Mouse (Mus musculus): ENCODE results near the gene Ndufb8. TPM values are rescaled to one million over a fixed set of nuclear protein-coding genes. Genes with fewer than 3 reads are reported as not detected.

Ndufb8 gene
- total and polyA plus RNA-seq, 3 experiments, result 592 to 1,203 (median 725) TPM

- DNase-seq (ENCODE audit: low read depth, low spot score), result no peak
- no peak within 1 kb of the TSS for H3K4me3 ChIP-seq (ENCODE audit: control insufficient read depth in 1 of 2, insufficient read depth in 1 of 2, low read depth in 2 of 2, low read length in 2 of 2)
- no peak within 1 kb of the TSS for H3K27ac ChIP-seq (ENCODE audit: control insufficient read depth, low read depth, low read length)
Observed at GRCm38 (mm10) chr19:44545321-44546041, 9.8 kb downstream of the Ndufb8 start, which contains the start of gene Sec31b. Gene Sec31b, minus strand, starts transcription at chr19:44545864.

GRCm38 (mm10) chr19:44544775-44545174 lies 10.5 kb downstream of the Ndufb8 start:
- H3K4me3 ChIP-seq (ENCODE audit: control insufficient read depth in 1 of 2, insufficient read depth in 1 of 2, low read depth in 2 of 2, low read length in 2 of 2), result no peak overlapping the region
- peak; percentile 85 for DNase-seq (ENCODE audit: low read depth, low spot score)
- H3K79me2 ChIP-seq (ENCODE audit: control insufficient read depth, insufficient read depth, low read length, poor library complexity), result no peaks in the 10 kb centered on the region
- H3K27ac ChIP-seq (ENCODE audit: control insufficient read depth, low read depth, low read length), result no peak overlapping the region
- H3K9ac ChIP-seq (ENCODE audit: control insufficient read depth, low read depth, low read length, poor library complexity, severe bottlenecking), result no peak overlapping the region
- no peaks in the 10 kb centered on the region for H3K9me3 ChIP-seq (replicated peaks; ENCODE audit: insufficient read depth, low read length)
- no peaks in the 10 kb centered on the region for H3K27me3 ChIP-seq (ENCODE audit: control insufficient read depth in 1 of 2, insufficient read depth in 2 of 2, low read length in 2 of 2)
- peaks cover 0 to 1% of the 10 kb centered on the region in 2 experiments; a peak in 2 of 4 replicates for H3K36me3 ChIP-seq (ENCODE audit: control insufficient read depth in 1 of 2, insufficient read depth in 2 of 2, low read length in 2 of 2)
- peak; percentile 60 to 90 (median 86) for TF ChIP-seq CTCF (IDR thresholded peaks at IDR 0.05 in 2 of 3, conservative IDR thresholded peaks at IDR 0.05 in 1 of 3; ENCODE audit: control insufficient read depth in 1 of 3, insufficient read depth in 1 of 3, low read depth in 2 of 3, low read length in 3 of 3, poor library complexity in 1 of 3, severe bottlenecking in 1 of 3)
- peak; percentile 64 for TF ChIP-seq RAD21 (IDR thresholded peaks at IDR 0.05; ENCODE audit: low read depth, low read length)
- peak; percentile 28; the same call in 1 of the 2 replicates for TF ChIP-seq ZC3H11A (IDR thresholded peaks at IDR 0.05; ENCODE audit: low read depth, low read length)
- TF ChIP-seq GATA1 (IDR thresholded peaks at IDR 0.05; ENCODE audit: low read depth, low read length), result peak; percentile 61; the same call in 1 of the 2 replicates
- no peak for TF ChIP-seq TAL1 (IDR thresholded peaks at IDR 0.05; ENCODE audit: low read length)
- peak; percentile 80 for TF ChIP-seq SMC3 (IDR thresholded peaks at IDR 0.05; ENCODE audit: low read depth, low read length)
- peak; percentile 80 for TF ChIP-seq ZNF384 (IDR thresholded peaks at IDR 0.05; ENCODE audit: low read depth, low read length)
- no peak for TF ChIP-seq POLR2AphosphoS2 (IDR thresholded peaks at IDR 0.05; ENCODE audit: low read length)
- H3K4me1 ChIP-seq (ENCODE audit: control insufficient read depth in 1 of 2, insufficient read depth in 2 of 2, low read length in 2 of 2), result no peaks in the 10 kb centered on the region

More at GRCm38 (mm10) chr19:44545321-44546041, 9.8 kb downstream of the Ndufb8 start, which contains the start of gene Sec31b:
- TF ChIP-seq MAZ (IDR thresholded peaks at IDR 0.05; ENCODE audit: low read depth, low read length) (no peak), MAX (IDR thresholded peaks at IDR 0.05; ENCODE audit: low read length) (no peak), RAD21 (IDR thresholded peaks at IDR 0.05; ENCODE audit: low read depth, low read length) (no peak), MYC (IDR thresholded peaks at IDR 0.05; ENCODE audit: low read depth, low read length) (no peak), TAL1 (IDR thresholded peaks at IDR 0.05; ENCODE audit: low read length) (no peak), TBP (IDR thresholded peaks at IDR 0.05; ENCODE audit: low read depth, low read length) (no peak), POLR2A (IDR thresholded peaks at IDR 0.05; ENCODE audit: control insufficient read depth in 1 of 2, insufficient read depth in 1 of 2, low read depth in 1 of 2, low read length in 2 of 2, poor library complexity in 1 of 2) (no peak), ZC3H11A (IDR thresholded peaks at IDR 0.05; ENCODE audit: low read depth, low read length) (no peak), BHLHE40 (IDR thresholded peaks at IDR 0.05; ENCODE audit: borderline replicate concordance, low read depth, low read length) (no peak), SMC3 (IDR thresholded peaks at IDR 0.05; ENCODE audit: low read depth, low read length) (no peak), JUND (IDR thresholded peaks at IDR 0.05; ENCODE audit: low read depth, low read length) (no peak), POLR2AphosphoS5 (IDR thresholded peaks at IDR 0.05; ENCODE audit: borderline replicate concordance, low read depth, low read length) (no peak), POLR2AphosphoS2 (IDR thresholded peaks at IDR 0.05; ENCODE audit: low read length) (no peak), CTCF (IDR thresholded peaks at IDR 0.05 in 2 of 3, conservative IDR thresholded peaks at IDR 0.05 in 1 of 3; ENCODE audit: control insufficient read depth in 1 of 3, insufficient read depth in 1 of 3, low read depth in 2 of 3, low read length in 3 of 3, poor library complexity in 1 of 3, severe bottlenecking in 1 of 3) (no peak), TCF12 (IDR thresholded peaks at IDR 0.05; ENCODE audit: low read depth, low read length) (no peak), GABPA (IDR thresholded peaks at IDR 0.05; ENCODE audit: low read depth, low read length) (no peak), HCFC1 (IDR thresholded peaks at IDR 0.05; ENCODE audit: low read depth, low read length) (no peak), CHD2 (IDR thresholded peaks at IDR 0.05; ENCODE audit: low read length) (no peak), KAT2A (conservative IDR thresholded peaks at IDR 0.05; ENCODE audit: low read depth, low read length) (no peak)
- Histone ChIP-seq H3K9ac (ENCODE audit: control insufficient read depth, low read depth, low read length, poor library complexity, severe bottlenecking) (no peak within 1 kb of the TSS), H3K27me3 (ENCODE audit: control insufficient read depth in 1 of 2, insufficient read depth in 2 of 2, low read length in 2 of 2) (no peaks in the 10 kb centered on the region), H3K36me3 (ENCODE audit: control insufficient read depth in 1 of 2, insufficient read depth in 2 of 2, low read length in 2 of 2) (peaks cover 0 to 2% of the 10 kb centered on the region in 2 experiments; a peak in 2 of 4 replicates), H3K79me2 (ENCODE audit: control insufficient read depth, insufficient read depth, low read length, poor library complexity) (no peaks in the 10 kb centered on the region), H3K4me1 (ENCODE audit: control insufficient read depth in 1 of 2, insufficient read depth in 2 of 2, low read length in 2 of 2) (no peaks in the 10 kb centered on the region), H3K9me3 (replicated peaks; ENCODE audit: insufficient read depth, low read length) (no peaks in the 10 kb centered on the region)

Measured in MEL (cell line).